Mouse (Mus musculus) midbrain, embryonic 16.5 days (tissue): ENCODE results near the gene Rad23b. TPM values are rescaled to one million over a fixed set of nuclear protein-coding genes. Genes with fewer than 3 reads are reported as not detected.

Experiments used
- ATAC-seq: fragments of 200-750 bp; cut with Nextera tagmentation; 2 replicates; pipeline ENCODE4 v1.8.0; 2017; ENCODE audit warnings: moderate TSS enrichment
- H3K27ac ChIP-seq: fragments of 300-500 bp; sonication (generic); 2 replicates; pipeline ENCODE4 v1.5.1; 2014; ENCODE audit warnings: mild to moderate bottlenecking, low read length, mixed read lengths
- H3K27me3 ChIP-seq: fragments of 300-500 bp; sonication (generic); 2 replicates; pipeline ENCODE4 v1.6.1; 2014; ENCODE audit warnings: low read depth, low read length, mixed read lengths; ENCODE audit not compliant: control insufficient read depth, insufficient read depth
- H3K36me3 ChIP-seq: fragments of 300-500 bp; sonication (generic); 2 replicates; pipeline ENCODE4 v1.6.1; 2014; ENCODE audit warnings: mild to moderate bottlenecking, low read length, moderate library complexity, mixed read lengths; ENCODE audit not compliant: control insufficient read depth, insufficient read depth
- H3K4me1 ChIP-seq: fragments of 300-500 bp; sonication (generic); 2 replicates; pipeline ENCODE4 v1.6.1; 2014; ENCODE audit warnings: mild to moderate bottlenecking, low read length, mixed read lengths; ENCODE audit not compliant: control insufficient read depth, insufficient read depth
- H3K4me2 ChIP-seq: fragments of 300-500 bp; sonication (generic); 2 replicates; pipeline ENCODE4 v1.6.1; 2014; ENCODE audit warnings: mild to moderate bottlenecking, low read length, mixed read lengths
- H3K4me3 ChIP-seq: fragments of 300-500 bp; sonication (generic); 2 replicates; pipeline ENCODE4 v1.5.1; 2014; ENCODE audit warnings: low read depth, mild to moderate bottlenecking, low read length, moderate library complexity, mixed read lengths
- H3K9ac ChIP-seq: fragments of 300-500 bp; sonication (generic); 2 replicates; pipeline ENCODE4 v1.6.1; 2014; ENCODE audit warnings: low read depth, low read length, mixed read lengths
- H3K9me3 ChIP-seq: fragments of 300-500 bp; sonication (generic); replicated peaks from 2 replicates; pipeline ENCODE4 v1.6.1; 2014; ENCODE audit warnings: mild to moderate bottlenecking, low read length, mixed read lengths; ENCODE audit not compliant: control insufficient read depth, poor library complexity, severe bottlenecking
- WGBS: fragments of 180-500 bp; shearing (Covaris S2); extraction: QIAGEN DNeasy Blood & Tissue Kit; methylation state at CpG from one replicate; pipeline ENCODE4 v1.1.7; 2014; 5-methylcytosine and 5-hydroxymethylcytosine counted together
- polyA plus RNA-seq: library from polyadenylated mRNA; unstranded; fragments of >200 nt; fragmentation: Nextera tagmentation; extraction: Ambion mirVana; gene quantifications from 2 replicates; pipeline ENCODE4 v1.2.1, GENCODE M21; 2015

Rad23b gene
- polyA plus RNA-seq, 1 experiment from 2014 or later = 84.4 TPM

GRCm38 (mm10) chr4:55370127-55370526 is 20.3 kb downstream of the Rad23b start:
- Histone ChIP-seq H3K36me3 (no peaks in the 10 kb centered on the region), H3K27me3 (no peaks in the 10 kb centered on the region), H3K4me1 (no peaks in the 10 kb centered on the region), H3K4me3 (no peak overlapping the region), H3K9ac (no peak overlapping the region), H3K27ac (no peak overlapping the region), H3K4me2 (no peak overlapping the region), H3K9me3 (no peaks in the 10 kb centered on the region)
- WGBS = 96% methylated on average over 3 of the region's 3 CpGs
- ATAC-seq = peak; percentile 39; the same call in 1 of the 2 replicates

GRCm38 (mm10) chr4:55371355-55371754 is 21.5 kb downstream of the Rad23b start:
- ATAC-seq = peak; percentile 51; the same call in 1 of the 2 replicates
- Histone ChIP-seq H3K36me3 (no peaks in the 10 kb centered on the region), H3K4me3 (no peak overlapping the region), H3K4me1 (no peaks in the 10 kb centered on the region), H3K4me2 (no peak overlapping the region), H3K27me3 (no peaks in the 10 kb centered on the region), H3K27ac (no peak overlapping the region), H3K9me3 (no peaks in the 10 kb centered on the region), H3K9ac (no peak overlapping the region)
- WGBS = 81% methylated on average over 7 of the region's 7 CpGs

GRCm38 (mm10) chr4:55382350-55382749 is 32.5 kb downstream of the Rad23b start:
- Histone ChIP-seq H3K36me3 (peaks cover 28% of the 10 kb centered on the region; the same call in 1 of the 2 replicates), H3K27ac (no peak overlapping the region), H3K4me1 (no peaks in the 10 kb centered on the region), H3K4me3 (no peak overlapping the region), H3K9me3 (no peaks in the 10 kb centered on the region), H3K4me2 (no peak overlapping the region), H3K27me3 (no peaks in the 10 kb centered on the region), H3K9ac (no peak overlapping the region)
- no peak for ATAC-seq
- 95% methylated on average over 2 of the region's 2 CpGs for WGBS

GRCm38 (mm10) chr4:55386768-55387167 is 36.9 kb downstream of the Rad23b start:
- Histone ChIP-seq H3K4me3 (no peak overlapping the region), H3K36me3 (peaks cover 18% of the 10 kb centered on the region; the same call in 1 of the 2 replicates), H3K4me2 (no peak overlapping the region), H3K9me3 (no peaks in the 10 kb centered on the region), H3K9ac (no peak overlapping the region), H3K4me1 (no peaks in the 10 kb centered on the region), H3K27ac (no peak overlapping the region), H3K27me3 (no peaks in the 10 kb centered on the region)
- ATAC-seq = no peak
- 88% methylated on average over 2 of the region's 2 CpGs for WGBS

- no peak overlapping the region for H3K9ac ChIP-seq
- 93% methylated on average over 1 of the region's 1 CpGs for WGBS
Observed at GRCm38 (mm10) chr4:55391480-55391879, 41.6 kb downstream of the Rad23b start.

GRCm38 (mm10) chr4:55392445-55392844 is 42.6 kb downstream of the Rad23b start:
- Histone ChIP-seq H3K4me1 (no peaks in the 10 kb centered on the region), H3K27ac (no peak overlapping the region), H3K9ac (no peak overlapping the region), H3K9me3 (no peaks in the 10 kb centered on the region), H3K36me3 (0 out of 2 replicates have a peak, but pooled peaks cover 3% of the 10 kb centered on the region), H3K4me2 (no peak overlapping the region), H3K4me3 (no peak overlapping the region), H3K27me3 (no peaks in the 10 kb centered on the region)
- 93% methylated on average over 7 of the region's 7 CpGs for WGBS
- no peak for ATAC-seq

More at GRCm38 (mm10) chr4:55391480-55391879, 41.6 kb downstream of the Rad23b start:
- no peak overlapping the region for H3K4me3 ChIP-seq
- no peak overlapping the region for H3K27ac ChIP-seq
- no peak for ATAC-seq
- no peaks in the 10 kb centered on the region for H3K27me3 ChIP-seq
- H3K36me3 ChIP-seq = 0 out of 2 replicates have a peak, but pooled peaks cover 3% of the 10 kb centered on the region
- no peaks in the 10 kb centered on the region for H3K9me3 ChIP-seq
- no peak overlapping the region for H3K4me2 ChIP-seq
- no peaks in the 10 kb centered on the region for H3K4me1 ChIP-seq

GRCm38 (mm10) chr4:55397911-55398762 is 48.3 kb downstream of the Rad23b start:
- no peak for ATAC-seq
- Histone ChIP-seq H3K27me3 (no peaks in the 10 kb centered on the region), H3K9me3 (no peaks in the 10 kb centered on the region), H3K9ac (no peak overlapping the region), H3K4me3 (no peak overlapping the region), H3K4me2 (peak overlapping the region; percentile 16; the same call in 1 of the 2 replicates), H3K4me1 (no peaks in the 10 kb centered on the region), H3K36me3 (no peaks in the 10 kb centered on the region), H3K27ac (no peak overlapping the region)
- WGBS = 44% methylated on average over 17 of the region's 17 CpGs

GRCm38 (mm10) chr4:55398901-55399300 is 49.1 kb downstream of the Rad23b start:
- ATAC-seq = 0 out of 2 replicates have a peak, but pooled peaks have one; percentile 8
- 82% methylated on average over 11 of the region's 11 CpGs for WGBS
- H3K4me3 ChIP-seq = no peak overlapping the region
- H3K4me1 ChIP-seq = no peaks in the 10 kb centered on the region
- H3K27me3 ChIP-seq = no peaks in the 10 kb centered on the region
- peak overlapping the region; percentile 16; the same call in 1 of the 2 replicates for H3K4me2 ChIP-seq
- no peaks in the 10 kb centered on the region for H3K36me3 ChIP-seq
- no peaks in the 10 kb centered on the region for H3K9me3 ChIP-seq
- H3K27ac ChIP-seq = no peak overlapping the region
- H3K9ac ChIP-seq = no peak overlapping the region

GRCm38 (mm10) chr4:55405329-55405728 is 55.5 kb downstream of the Rad23b start:
- ATAC-seq = no peak
- no peaks in the 10 kb centered on the region for H3K4me1 ChIP-seq

More at GRCm38 (mm10) chr4:55405329-55405728, 55.5 kb downstream of the Rad23b start:
- no peak overlapping the region for H3K4me3 ChIP-seq
- H3K27ac ChIP-seq = no peak overlapping the region
- no peak overlapping the region for H3K4me2 ChIP-seq
- H3K9ac ChIP-seq = no peak overlapping the region
- no peaks in the 10 kb centered on the region for H3K27me3 ChIP-seq
- WGBS = 20% methylated on average over 3 of the region's 3 CpGs
- no peaks in the 10 kb centered on the region for H3K36me3 ChIP-seq
- no peaks in the 10 kb centered on the region for H3K9me3 ChIP-seq
